Comparison of ENCODE assay signal across 8 mouse cellular contexts in genomic region chr2:30132801-30133612, GRCm38 (mm10). TPM values are rescaled to one million over a fixed set of nuclear protein-coding genes. Genes with fewer than 3 reads are reported as not detected.
DNase-seq lines count a peak whose midpoint lies in the region; ATAC-seq lines count a peak whose summit lies in the region.

No protein-coding gene starts in this region.

- no peaks in the 10 kb centered on the region for H3K27me3 ChIP-seq in embryonic facial prominence, embryonic 10.5 days (replicated peaks; ENCODE audit: low read depth, poor library complexity, severe bottlenecking)
- H3K27me3 ChIP-seq in heart, embryonic 16.5 days (ENCODE audit: control insufficient read depth, insufficient read depth, low read length): no peaks in the 10 kb centered on the region
- no peaks in the 10 kb centered on the region for H3K27me3 ChIP-seq in midbrain, embryonic 10.5 days (ENCODE audit: low read depth, poor library complexity, severe bottlenecking)

- DNase-seq in gastrocnemius, adult 8-10 months (ENCODE audit: low spot score in 2 of 2): peak; percentile 32 to 34
- DNase-seq in gastrocnemius, postnatal 25 days: no peak
- no peak for DNase-seq in embryonic facial prominence, embryonic 10.5 days (ENCODE audit: low spot score)
- peak; percentile 91 to 93 for DNase-seq in kidney, postnatal 36 days
- DNase-seq in midbrain, embryonic 10.5 days (ENCODE audit: low spot score): no peak
- no peak for DNase-seq in right cerebral cortex, postnatal 36 days (ENCODE audit: low spot score in 2 of 2)
- DNase-seq in cerebellum, adult 11 months: no peak

- no peaks in the 10 kb centered on the region for H3K9me3 ChIP-seq in embryonic facial prominence, embryonic 10.5 days
- no peaks in the 10 kb centered on the region for H3K9me3 ChIP-seq in heart, embryonic 16.5 days (replicated peaks; ENCODE audit: control insufficient read depth, low read length)
- no peaks in the 10 kb centered on the region for H3K9me3 ChIP-seq in midbrain, embryonic 10.5 days (replicated peaks)

- peak overlapping the region; percentile 93 for H3K9ac ChIP-seq in heart, embryonic 16.5 days (ENCODE audit: low read length)

- WGBS in embryonic facial prominence, embryonic 10.5 days: 20% methylated on average over 16 of the region's 16 CpGs
- 14% methylated on average over 16 of the region's 16 CpGs for WGBS in heart, embryonic 16.5 days
- WGBS in midbrain, embryonic 10.5 days: 28% methylated on average over 16 of the region's 16 CpGs

- peaks cover 34% of the 10 kb centered on the region for H3K36me3 ChIP-seq in embryonic facial prominence, embryonic 10.5 days (replicated peaks)
- peaks cover 3% of the 10 kb centered on the region; the same call in 1 of the 2 replicates for H3K36me3 ChIP-seq in heart, embryonic 16.5 days (ENCODE audit: control insufficient read depth, insufficient read depth)
- H3K36me3 ChIP-seq in midbrain, embryonic 10.5 days: peaks cover 29% of the 10 kb centered on the region

- H3K4me1 ChIP-seq in embryonic facial prominence, embryonic 10.5 days: peaks cover 24% of the 10 kb centered on the region
- peaks cover 19% of the 10 kb centered on the region for H3K4me1 ChIP-seq in heart, embryonic 16.5 days (ENCODE audit: control insufficient read depth, insufficient read depth, low read length)
- H3K4me1 ChIP-seq in midbrain, embryonic 10.5 days: peaks cover 34% of the 10 kb centered on the region

- H3K4me2 ChIP-seq in heart, embryonic 16.5 days (ENCODE audit: low read depth, low read length): peak overlapping the region; percentile 77

- ATAC-seq in heart, embryonic 16.5 days (replicated peaks; ENCODE audit: extremely low read depth, insufficient read depth, low FRiP score): peak; percentile 24; the same call in 1 of the 2 replicates

- peak overlapping the region; percentile 91 for H3K4me3 ChIP-seq in embryonic facial prominence, embryonic 10.5 days
- peak overlapping the region; percentile 97 for H3K4me3 ChIP-seq in heart, embryonic 16.5 days (ENCODE audit: low read length)
- peak overlapping the region; percentile 97 for H3K4me3 ChIP-seq in midbrain, embryonic 10.5 days

- peak overlapping the region; percentile 90 for H3K27ac ChIP-seq in embryonic facial prominence, embryonic 10.5 days (replicated peaks)
- peak overlapping the region; percentile 93 for H3K27ac ChIP-seq in heart, embryonic 16.5 days (ENCODE audit: low read length)
- peak overlapping the region; percentile 90 for H3K27ac ChIP-seq in midbrain, embryonic 10.5 days (replicated peaks)

RNA-seq across cellular contexts. Expression of gene Tbc1d13, which starts 0.5 kb away (rescaled TPM):
- 10 to 100 TPM; 11.1 to 13.9 (median 11.2) TPM for total RNA-seq in gastrocnemius, adult 8-10 months (2022)
- total RNA-seq in gastrocnemius, postnatal 25 days (2021): 10 to 100 TPM; 12.2 to 13.5 TPM
- 8.1 and 8.2 TPM in 2 replicates for polyA plus RNA-seq in embryonic facial prominence, embryonic 10.5 days (2016; fragmentation: Nextera tagmentation; extraction: Ambion mirVana)
- 5.4 and 7.1 TPM in 2 replicates for polyA plus RNA-seq in heart, embryonic 16.5 days (2015; fragmentation: Nextera tagmentation; extraction: Ambion mirVana)
- polyA plus RNA-seq in midbrain, embryonic 10.5 days (2016; fragmentation: Nextera tagmentation; extraction: Ambion mirVana): 6.0 and 6.3 TPM in 2 replicates

RNA-seq across cellular contexts. Expression of gene Zer1, which starts 8.6 kb away (rescaled TPM):
- 10 to 100 TPM; 23.5 to 24.8 (median 24.3) TPM for total RNA-seq in gastrocnemius, adult 8-10 months (2022)
- total RNA-seq in gastrocnemius, postnatal 25 days (2021): 10 to 100 TPM; 20.1 to 20.3 TPM
- 7.1 and 7.4 TPM in 2 replicates for polyA plus RNA-seq in embryonic facial prominence, embryonic 10.5 days (2016; fragmentation: Nextera tagmentation; extraction: Ambion mirVana)
- polyA plus RNA-seq in heart, embryonic 16.5 days (2015; fragmentation: Nextera tagmentation; extraction: Ambion mirVana): 5.7 TPM in 2 replicates
- polyA plus RNA-seq in midbrain, embryonic 10.5 days (2016; fragmentation: Nextera tagmentation; extraction: Ambion mirVana): 6.0 and 8.3 TPM in 2 replicates

RNA-seq across cellular contexts. Expression of gene Endog, which starts 38.3 kb away (rescaled TPM):
- total RNA-seq in gastrocnemius, adult 8-10 months (2022): 10 to 100 TPM; 50.3 to 59.4 (median 56.9) TPM
- total RNA-seq in gastrocnemius, postnatal 25 days (2021): 10 to 100 TPM; 56.2 to 62.1 TPM
- 18.3 and 19.9 TPM in 2 replicates for polyA plus RNA-seq in embryonic facial prominence, embryonic 10.5 days (2016; fragmentation: Nextera tagmentation; extraction: Ambion mirVana)
- 37.4 and 40.0 TPM in 2 replicates for polyA plus RNA-seq in heart, embryonic 16.5 days (2015; fragmentation: Nextera tagmentation; extraction: Ambion mirVana)
- polyA plus RNA-seq in midbrain, embryonic 10.5 days (2016; fragmentation: Nextera tagmentation; extraction: Ambion mirVana): 16.9 and 18.6 TPM in 2 replicates

RNA-seq across cellular contexts. Expression of gene Zdhhc12, which starts 39.6 kb away (rescaled TPM):
- total RNA-seq in gastrocnemius, adult 8-10 months (2022): 1 to 10 TPM; 3.1 to 3.9 (median 3.4) TPM
- 1 to 10 TPM; 2.4 to 3.1 TPM for total RNA-seq in gastrocnemius, postnatal 25 days (2021)
- polyA plus RNA-seq in embryonic facial prominence, embryonic 10.5 days (2016; fragmentation: Nextera tagmentation; extraction: Ambion mirVana): 35.2 and 37.7 TPM in 2 replicates
- polyA plus RNA-seq in heart, embryonic 16.5 days (2015; fragmentation: Nextera tagmentation; extraction: Ambion mirVana): 29.4 and 30.8 TPM in 2 replicates
- 36.8 and 41.9 TPM in 2 replicates for polyA plus RNA-seq in midbrain, embryonic 10.5 days (2016; fragmentation: Nextera tagmentation; extraction: Ambion mirVana)

RNA-seq across cellular contexts. Expression of gene Spout1, which starts 45.3 kb away (rescaled TPM):
- 1 to 10 TPM; 3.4 to 5.1 (median 4.3) TPM for total RNA-seq in gastrocnemius, adult 8-10 months (2022)
- 1 to 10 TPM; 4.3 to 4.8 TPM for total RNA-seq in gastrocnemius, postnatal 25 days (2021)
- 95.4 and 98.5 TPM in 2 replicates for polyA plus RNA-seq in embryonic facial prominence, embryonic 10.5 days (2016; fragmentation: Nextera tagmentation; extraction: Ambion mirVana)
- polyA plus RNA-seq in heart, embryonic 16.5 days (2015; fragmentation: Nextera tagmentation; extraction: Ambion mirVana): 31.5 and 34.3 TPM in 2 replicates
- polyA plus RNA-seq in midbrain, embryonic 10.5 days (2016; fragmentation: Nextera tagmentation; extraction: Ambion mirVana): 88.5 and 89.0 TPM in 2 replicates

Comparison
In these comparisons a context has a peak if more than half of its experiments do, and no peak if none do; other contexts are left out.
1. DNase-seq: peak in gastrocnemius, adult 8-10 months (2 of 2) and kidney, postnatal 36 days (2 of 2); none in gastrocnemius, postnatal 25 days (single experiment), embryonic facial prominence, embryonic 10.5 days (single experiment), midbrain, embryonic 10.5 days (single experiment), right cerebral cortex, postnatal 36 days (0 of 2) and cerebellum, adult 11 months (single experiment).
2. Peak in every context shown above with its lines, with median percentiles within 50 percentile points of each other: H3K27ac ChIP-seq and H3K4me3 ChIP-seq.